Mouse (Mus musculus): ENCODE results near the gene Creb3l1. TPM values are rescaled to one million over a fixed set of nuclear protein-coding genes. Genes with fewer than 3 reads are reported as not detected.

Creb3l1 gene
- polyA plus RNA-seq, 1 experiment from 2014 or later: 0.86 TPM

- Histone ChIP-seq H3K4me3 (no peak overlapping the region), H3K9me3 (no peaks in the 10 kb centered on the region), H3K27me3 (ENCODE audit: poor library complexity, severe bottlenecking) (peaks cover 95% of the 10 kb centered on the region), H3K4me1 (peaks cover 41% of the 10 kb centered on the region), H3K36me3 (replicated peaks) (no peaks in the 10 kb centered on the region), H3K27ac (no peak overlapping the region)
- 88% methylated on average over 13 of the region's 13 CpGs for WGBS
- no peak for DNase-seq (ENCODE audit: extremely low spot score, low spot score)
These were observed 32.5 kb upstream of the Creb3l1 start for GRCm38 (mm10) chr2:92056760-92057159.

- H3K27me3 ChIP-seq (ENCODE audit: poor library complexity, severe bottlenecking): peaks cover 95% of the 10 kb centered on the region
- peak overlapping the region; percentile 88 for H3K27ac ChIP-seq
- peak; percentile 72 for DNase-seq (ENCODE audit: extremely low spot score, low spot score)
- H3K4me1 ChIP-seq: peaks cover 41% of the 10 kb centered on the region
- no peaks in the 10 kb centered on the region for H3K9me3 ChIP-seq
- H3K36me3 ChIP-seq (replicated peaks): no peaks in the 10 kb centered on the region
- 3% methylated on average over 14 of the region's 14 CpGs for WGBS
- peak overlapping the region; percentile 54 for H3K4me3 ChIP-seq
These were observed 31.5 kb upstream of the Creb3l1 start for GRCm38 (mm10) chr2:92055831-92056236.

GRCm38 (mm10) chr2:92055101-92055813 lies 31.0 kb upstream of the Creb3l1 start:
- Histone ChIP-seq H3K36me3 (replicated peaks) (no peaks in the 10 kb centered on the region), H3K4me1 (peaks cover 40% of the 10 kb centered on the region), H3K27ac (peak overlapping the region; percentile 88), H3K9me3 (no peaks in the 10 kb centered on the region), H3K4me3 (peak overlapping the region; percentile 54), H3K27me3 (ENCODE audit: poor library complexity, severe bottlenecking) (peaks cover 91% of the 10 kb centered on the region)
- DNase-seq (ENCODE audit: extremely low spot score, low spot score): peak; percentile 89
- WGBS: 4% methylated on average over 38 of the region's 38 CpGs

- WGBS: 62% methylated on average over 2 of the region's 2 CpGs
These were observed 28.5 kb upstream of the Creb3l1 start for GRCm38 (mm10) chr2:92052754-92053153.

GRCm38 (mm10) chr2:92052188-92052587 lies 27.9 kb upstream of the Creb3l1 start:
- no peak overlapping the region for H3K27ac ChIP-seq
- no peaks in the 10 kb centered on the region for H3K9me3 ChIP-seq
- peaks cover 18% of the 10 kb centered on the region for H3K4me1 ChIP-seq
- DNase-seq (ENCODE audit: extremely low spot score, low spot score): no peak
- 85% methylated on average over 8 of the region's 8 CpGs for WGBS
- H3K36me3 ChIP-seq (replicated peaks): no peaks in the 10 kb centered on the region
- peaks cover 73% of the 10 kb centered on the region for H3K27me3 ChIP-seq (ENCODE audit: poor library complexity, severe bottlenecking)
- H3K4me3 ChIP-seq: no peak overlapping the region

More at GRCm38 (mm10) chr2:92052754-92053153, 28.5 kb upstream of the Creb3l1 start:
- peaks cover 75% of the 10 kb centered on the region for H3K27me3 ChIP-seq (ENCODE audit: poor library complexity, severe bottlenecking)
- H3K4me1 ChIP-seq: peaks cover 18% of the 10 kb centered on the region
- H3K4me3 ChIP-seq: no peak overlapping the region
- H3K9me3 ChIP-seq: no peaks in the 10 kb centered on the region
- no peak for DNase-seq (ENCODE audit: extremely low spot score, low spot score)
- H3K27ac ChIP-seq: no peak overlapping the region
- H3K36me3 ChIP-seq (replicated peaks): no peaks in the 10 kb centered on the region

- Histone ChIP-seq H3K27me3 (ENCODE audit: poor library complexity, severe bottlenecking) (peaks cover 37% of the 10 kb centered on the region), H3K27ac (no peak overlapping the region), H3K4me1 (peaks cover 3% of the 10 kb centered on the region; the same call in 1 of the 2 replicates), H3K36me3 (replicated peaks) (no peaks in the 10 kb centered on the region), H3K4me3 (no peak overlapping the region), H3K9me3 (no peaks in the 10 kb centered on the region)
- DNase-seq (ENCODE audit: extremely low spot score, low spot score): no peak
- WGBS: 80% methylated on average over 9 of the region's 9 CpGs
These were observed 23.9 kb upstream of the Creb3l1 start for GRCm38 (mm10) chr2:92048034-92048690.

- Histone ChIP-seq H3K4me3 (no peak overlapping the region), H3K27ac (no peak overlapping the region), H3K36me3 (replicated peaks) (no peaks in the 10 kb centered on the region), H3K27me3 (ENCODE audit: poor library complexity, severe bottlenecking) (peaks cover 32% of the 10 kb centered on the region), H3K9me3 (no peaks in the 10 kb centered on the region), H3K4me1 (no peaks in the 10 kb centered on the region)
- no peak for DNase-seq (ENCODE audit: extremely low spot score, low spot score)
- WGBS: 34% methylated on average over 4 of the region's 4 CpGs
These were observed 23.3 kb upstream of the Creb3l1 start for GRCm38 (mm10) chr2:92047601-92048000.

- WGBS: 91% methylated on average over 12 of the region's 12 CpGs
- 0 out of 2 replicates have a peak, but pooled peaks cover 8% of the 10 kb centered on the region for H3K27me3 ChIP-seq (ENCODE audit: poor library complexity, severe bottlenecking)
- H3K36me3 ChIP-seq (replicated peaks): no peaks in the 10 kb centered on the region
These were observed 19.0 kb upstream of the Creb3l1 start for GRCm38 (mm10) chr2:92043285-92043684.

GRCm38 (mm10) chr2:92041538-92041937 lies 17.2 kb upstream of the Creb3l1 start:
- Histone ChIP-seq H3K9me3 (no peaks in the 10 kb centered on the region), H3K4me3 (no peak overlapping the region), H3K27ac (no peak overlapping the region), H3K27me3 (ENCODE audit: poor library complexity, severe bottlenecking) (0 out of 2 replicates have a peak, but pooled peaks cover 3% of the 10 kb centered on the region), H3K36me3 (replicated peaks) (no peaks in the 10 kb centered on the region), H3K4me1 (peaks cover 4% of the 10 kb centered on the region; the same call in 1 of the 2 replicates)
- no peak for DNase-seq (ENCODE audit: extremely low spot score, low spot score)
- 83% methylated on average over 15 of the region's 15 CpGs for WGBS

More at GRCm38 (mm10) chr2:92043285-92043684, 19.0 kb upstream of the Creb3l1 start:
- H3K4me3 ChIP-seq: no peak overlapping the region
- no peak overlapping the region for H3K27ac ChIP-seq
- H3K4me1 ChIP-seq: no peaks in the 10 kb centered on the region
- no peaks in the 10 kb centered on the region for H3K9me3 ChIP-seq
- DNase-seq (ENCODE audit: extremely low spot score, low spot score): no peak

- Histone ChIP-seq H3K4me1 (peaks cover 4% of the 10 kb centered on the region; the same call in 1 of the 2 replicates), H3K27me3 (ENCODE audit: poor library complexity, severe bottlenecking) (no peaks in the 10 kb centered on the region), H3K36me3 (replicated peaks) (no peaks in the 10 kb centered on the region), H3K9me3 (no peaks in the 10 kb centered on the region), H3K27ac (no peak overlapping the region), H3K4me3 (no peak overlapping the region)
- DNase-seq (ENCODE audit: extremely low spot score, low spot score): no peak
- 94% methylated on average over 9 of the region's 9 CpGs for WGBS
These were observed 10.0 kb upstream of the Creb3l1 start for GRCm38 (mm10) chr2:92034273-92034672.

- Histone ChIP-seq H3K27me3 (ENCODE audit: poor library complexity, severe bottlenecking) (peaks cover 25% of the 10 kb centered on the region), H3K27ac (no peak overlapping the region)
- 91% methylated on average over 8 of the region's 8 CpGs for WGBS
These were observed 6.3 kb upstream of the Creb3l1 start for GRCm38 (mm10) chr2:92030554-92030953.

GRCm38 (mm10) chr2:92029387-92030133 lies 5.3 kb upstream of the Creb3l1 start:
- Histone ChIP-seq H3K4me1 (peaks cover under 1% of the 10 kb centered on the region; the same call in 1 of the 2 replicates), H3K36me3 (replicated peaks) (no peaks in the 10 kb centered on the region)
- 77% methylated on average over 10 of the region's 10 CpGs for WGBS

More at GRCm38 (mm10) chr2:92030554-92030953, 6.3 kb upstream of the Creb3l1 start:
- no peak for DNase-seq (ENCODE audit: extremely low spot score, low spot score)
- Histone ChIP-seq H3K4me1 (no peaks in the 10 kb centered on the region), H3K4me3 (no peak overlapping the region), H3K36me3 (replicated peaks) (no peaks in the 10 kb centered on the region), H3K9me3 (no peaks in the 10 kb centered on the region)

More at GRCm38 (mm10) chr2:92029387-92030133, 5.3 kb upstream of the Creb3l1 start:
- H3K4me3 ChIP-seq: no peak overlapping the region
- H3K9me3 ChIP-seq: no peaks in the 10 kb centered on the region
- no peak for DNase-seq (ENCODE audit: extremely low spot score, low spot score)
- H3K27ac ChIP-seq: no peak overlapping the region
- H3K27me3 ChIP-seq (ENCODE audit: poor library complexity, severe bottlenecking): peaks cover 35% of the 10 kb centered on the region

Measured in forebrain, embryonic 10.5 days (tissue).